Mouse (Mus musculus) skeletal muscle tissue, adult 2 months (tissue): ENCODE data around the gene Lrp1.

Source experiments
- DNase-seq: peaks from one replicate; pipeline ENCODE4 v3.0.0-alpha.2; 2012; ENCODE audit warnings: low read depth, low spot score

Gene Lrp1

GRCm38 (mm10) chr10:127616261-127616679 lies 4.7 kb downstream of the Lrp1 start:
- DNase-seq, result no peak

DNA sequence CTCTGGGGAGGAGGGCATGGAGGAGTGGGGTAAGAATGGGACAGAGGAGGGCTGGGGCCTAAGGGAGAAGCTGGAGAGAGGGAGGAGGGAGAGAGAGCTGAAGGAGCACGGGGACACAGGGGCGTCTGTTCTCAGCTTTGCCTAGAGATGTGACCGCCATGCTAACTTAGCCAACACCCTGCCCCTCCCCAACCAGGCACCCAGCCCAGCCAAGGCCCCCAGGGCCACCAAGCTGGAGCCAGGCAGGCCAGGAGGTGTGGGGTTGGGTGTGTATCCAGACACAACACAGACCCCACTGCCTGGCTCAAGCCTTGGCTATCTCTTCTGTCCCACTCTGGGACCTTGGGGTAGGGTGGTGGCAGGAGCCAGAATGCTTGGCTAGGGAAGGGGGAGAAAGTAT lies 5.4 kb downstream of the Lrp1 start:
- DNase-seq, result no peak

DNA sequence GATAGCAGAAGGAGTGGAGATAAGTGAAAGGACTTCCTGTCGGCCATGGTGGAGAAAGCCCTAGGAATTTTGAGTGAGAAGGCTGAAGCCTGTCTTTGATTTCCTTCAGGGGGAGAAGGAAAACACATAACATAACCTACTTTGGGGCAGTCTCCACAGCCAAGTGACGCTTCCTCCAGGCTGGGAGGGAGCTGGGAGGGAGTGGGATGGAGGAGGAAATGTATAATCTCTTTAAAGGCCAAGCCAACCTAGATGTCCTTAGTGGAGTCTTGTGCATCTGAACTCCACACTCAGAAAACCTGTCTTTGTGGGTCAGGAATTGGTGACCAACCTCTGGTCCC lies 5.9 kb downstream of the Lrp1 start:
- DNase-seq, result no peak

DNA sequence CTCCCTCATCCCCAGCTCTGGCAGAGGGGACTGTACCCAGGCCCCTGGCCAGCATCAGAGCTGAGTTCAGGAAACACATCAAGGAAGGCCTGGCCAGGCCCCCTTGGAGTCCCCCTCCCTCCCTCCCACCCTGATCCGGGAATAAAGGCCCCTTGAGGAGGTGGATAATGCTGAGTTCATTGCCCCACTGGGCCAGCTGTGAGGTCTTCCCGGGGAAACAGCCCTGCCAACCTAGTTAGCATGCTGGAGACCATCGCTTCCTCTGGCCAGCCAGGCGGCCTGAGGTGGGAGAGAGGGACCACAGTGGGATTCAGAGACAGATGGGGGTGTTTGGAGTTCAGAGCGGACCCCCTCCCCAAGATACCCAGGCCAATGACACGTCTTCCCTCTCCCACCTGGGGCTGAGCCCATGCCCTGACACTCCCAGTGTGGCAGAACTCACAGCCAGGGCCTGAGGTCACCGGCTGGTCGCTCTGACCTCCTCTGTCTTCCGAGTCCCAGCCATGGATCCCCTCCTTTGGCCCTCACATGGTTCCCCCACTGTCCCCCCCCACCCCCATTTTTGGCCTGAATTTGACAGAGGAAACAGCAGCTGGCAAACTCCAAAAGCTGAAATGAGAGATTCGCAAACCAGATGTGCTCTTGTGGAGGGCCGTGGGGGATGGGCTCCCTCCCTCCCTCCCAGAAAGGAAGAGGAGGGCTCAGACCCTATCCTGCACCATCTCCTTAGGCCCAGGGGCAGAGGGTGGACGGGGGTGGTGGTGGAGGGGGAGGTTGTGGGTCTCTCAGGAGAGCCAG lies 6.5 kb downstream of the Lrp1 start:
- DNase-seq, result no peak

DNA sequence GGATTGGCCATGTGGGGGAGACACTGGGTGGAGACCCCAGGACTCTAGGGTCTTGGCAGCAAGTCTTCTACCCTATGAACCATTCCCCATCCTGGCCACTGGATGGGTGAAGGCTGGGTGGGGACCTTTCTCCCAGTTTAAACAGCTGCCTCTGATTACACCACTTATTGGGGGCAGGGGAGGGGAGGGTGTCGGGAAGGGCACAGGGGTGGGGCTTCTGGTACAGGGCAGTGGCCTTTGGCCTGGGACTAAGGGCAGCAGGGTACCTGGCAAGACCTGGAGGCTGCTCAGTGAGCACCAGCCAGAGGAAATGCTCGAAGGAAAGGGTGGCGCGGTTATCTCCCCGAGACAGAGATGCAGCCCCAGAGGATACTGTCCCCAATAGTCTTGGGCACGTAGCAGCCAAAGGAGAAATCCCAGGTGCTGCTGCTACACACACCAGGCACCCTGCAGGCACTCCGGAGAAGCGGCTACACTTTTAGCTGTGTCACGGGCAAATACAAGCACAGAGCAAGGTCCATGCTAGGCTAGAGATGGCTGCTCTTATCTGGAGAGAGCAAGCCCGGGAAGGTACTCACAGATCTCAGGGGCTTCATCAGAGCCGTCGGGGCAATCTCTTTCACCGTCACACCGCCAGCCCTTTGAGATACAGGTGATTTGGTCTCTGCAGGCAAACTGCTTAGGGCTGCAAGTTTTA lies 8.7 kb downstream of the Lrp1 start:
- DNase-seq, result no peak

DNA sequence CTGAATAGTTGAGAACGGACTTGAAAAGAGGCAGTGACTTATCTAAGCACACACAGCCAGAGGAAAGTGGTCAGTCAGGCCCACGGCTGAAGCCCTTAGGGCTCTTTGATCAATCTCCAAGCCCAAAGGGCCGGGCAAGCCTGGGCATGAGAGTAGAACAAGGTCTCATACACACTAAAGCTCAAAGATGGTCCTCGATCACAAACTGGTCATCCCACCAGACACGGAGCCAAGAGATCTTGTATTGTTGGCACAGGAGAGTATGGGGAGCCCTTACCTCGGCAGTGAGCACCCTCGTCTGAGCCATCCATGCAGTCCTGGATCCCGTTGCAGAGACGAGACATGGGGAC lies 10.9 kb downstream of the Lrp1 start:
- DNase-seq, result no peak

- no peak for DNase-seq
Measured at GRCm38 (mm10) chr10:127609415-127610065, 11.4 kb downstream of the Lrp1 start.

DNA sequence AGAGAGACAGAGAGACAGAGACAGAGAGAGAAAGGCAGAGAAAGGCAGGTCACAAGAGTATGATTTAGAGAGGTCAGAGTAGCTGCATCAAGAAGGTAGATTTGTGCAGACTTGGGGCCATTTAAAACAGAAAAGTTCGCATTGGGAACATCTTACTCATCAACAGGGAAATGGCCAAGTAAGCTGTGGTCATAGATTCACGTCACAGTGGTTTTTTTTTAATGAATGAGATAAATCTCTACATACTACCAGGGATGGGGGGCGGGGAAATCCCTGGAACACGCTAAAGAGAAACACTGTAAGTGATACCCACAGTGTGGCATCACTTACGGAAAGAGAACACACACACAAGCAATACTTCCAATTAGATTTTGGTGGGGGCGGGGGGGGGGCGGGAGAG lies 13.9 kb downstream of the Lrp1 start:
- no peak for DNase-seq

- no peak for DNase-seq
Measured at GRCm38 (mm10) chr10:127605756-127606155, 15.2 kb downstream of the Lrp1 start.

DNA sequence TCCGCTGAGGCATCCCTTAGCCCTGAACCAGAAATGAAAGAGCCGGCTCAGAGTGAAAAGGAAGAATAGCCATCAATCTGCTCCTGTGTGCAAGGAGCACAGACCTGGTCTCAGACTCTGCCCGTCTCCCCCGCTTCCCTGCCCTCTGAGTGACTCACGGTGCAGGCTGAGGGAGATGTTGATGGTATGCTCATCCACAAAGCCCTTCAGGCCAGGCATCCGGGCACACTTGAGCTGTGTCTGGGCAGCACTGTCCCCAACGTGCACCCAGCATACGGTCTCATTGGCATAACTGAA lies 15.7 kb downstream of the Lrp1 start:
- no peak for DNase-seq

DNA sequence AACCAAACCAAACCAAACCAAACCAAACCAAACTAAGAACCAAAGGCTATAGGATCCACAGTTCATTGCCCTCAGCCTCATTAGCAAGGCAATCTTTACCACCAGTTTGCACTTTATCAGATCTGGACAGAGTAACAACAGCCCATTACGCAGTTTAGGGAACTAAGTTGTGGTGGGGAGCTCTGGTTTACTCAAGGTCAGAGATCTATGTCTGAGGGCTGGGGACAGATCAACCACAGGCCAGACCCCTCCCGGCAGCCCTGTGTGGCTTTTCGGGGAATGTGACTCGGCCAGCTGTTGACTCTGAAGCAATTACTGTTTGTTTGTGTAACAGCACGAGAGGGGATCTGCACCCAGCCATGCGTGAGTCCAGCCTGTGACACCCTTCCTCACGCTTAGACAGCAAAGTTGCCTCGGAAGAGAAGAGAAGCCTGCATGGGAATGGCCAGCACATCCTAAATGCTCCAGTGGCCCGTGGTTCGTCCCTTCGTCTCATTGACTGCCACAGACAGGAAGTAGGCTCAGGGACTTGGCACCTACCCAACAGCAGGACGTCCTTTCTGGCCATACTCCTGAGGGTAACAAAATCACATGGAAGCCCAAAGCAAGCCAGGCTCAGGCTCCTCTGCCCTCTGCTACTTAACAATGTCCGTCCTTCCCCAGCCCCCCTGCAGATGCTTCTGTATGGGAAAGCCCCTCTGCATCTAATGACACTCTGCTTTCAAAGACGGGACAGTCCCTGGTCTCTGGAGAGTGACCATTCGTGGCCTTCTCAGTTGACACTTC lies 16.3 kb downstream of the Lrp1 start:
- peak; percentile 71 for DNase-seq

- DNase-seq, result no peak
Measured at GRCm38 (mm10) chr10:127603437-127604371, 17.2 kb downstream of the Lrp1 start.

GRCm38 (mm10) chr10:127602194-127602593 lies 18.8 kb downstream of the Lrp1 start:
- no peak for DNase-seq

DNA sequence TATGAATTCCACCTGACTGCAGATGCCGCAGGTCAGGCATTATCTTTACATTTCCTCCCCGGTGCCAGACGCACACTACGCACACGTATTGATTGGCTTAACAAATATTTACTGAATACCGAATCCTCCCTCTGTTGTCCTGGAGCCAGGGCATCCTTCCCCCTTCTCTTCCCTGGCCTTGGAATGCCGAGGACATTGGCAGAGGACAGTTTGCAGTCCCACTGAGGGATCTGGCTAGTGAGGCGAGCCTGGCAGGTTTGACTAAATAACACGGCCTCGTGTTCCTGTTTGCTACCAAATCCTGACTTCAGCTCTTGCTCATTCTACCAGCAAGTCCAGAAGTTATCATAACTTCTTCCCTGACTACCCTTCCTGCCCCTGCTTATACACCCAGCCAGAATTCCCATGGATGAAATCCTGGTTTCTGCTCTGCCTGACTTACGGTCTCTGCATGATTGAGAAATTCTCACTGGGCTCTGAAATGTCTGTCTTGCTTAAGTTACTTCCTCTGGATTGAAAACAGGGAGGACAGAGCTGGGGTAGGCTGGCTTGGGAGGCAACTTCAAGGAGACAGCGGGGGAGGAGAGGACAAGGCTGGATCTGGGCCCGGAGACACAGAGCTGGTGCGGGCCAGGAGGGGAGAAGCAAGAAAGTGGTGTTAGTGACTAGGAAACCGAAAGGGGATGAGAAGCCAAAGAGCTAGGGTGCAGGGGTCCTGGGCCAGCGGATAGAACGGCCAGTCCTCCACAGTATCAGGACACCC lies 21.0 kb downstream of the Lrp1 start:
- peak; percentile 88 for DNase-seq

DNA sequence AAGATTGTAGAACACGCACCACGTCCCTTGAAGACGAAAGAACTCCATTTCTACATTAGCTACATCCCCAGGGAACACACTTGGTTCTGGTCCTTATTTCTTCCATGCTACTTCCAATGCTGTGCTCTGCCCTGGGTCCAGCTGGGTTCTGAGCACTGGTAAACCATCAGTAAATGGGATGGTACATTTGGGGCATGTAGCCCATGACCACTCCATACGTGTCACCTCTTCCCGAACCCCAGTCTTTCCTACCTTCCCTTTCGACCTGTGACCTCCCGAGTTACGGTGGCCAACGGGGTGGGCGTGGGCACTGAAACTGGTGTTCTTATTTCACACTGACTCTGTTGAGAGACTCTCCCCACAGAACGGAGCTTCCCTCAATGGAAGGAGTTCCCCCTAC lies 21.7 kb downstream of the Lrp1 start:
- DNase-seq, result no peak

DNA sequence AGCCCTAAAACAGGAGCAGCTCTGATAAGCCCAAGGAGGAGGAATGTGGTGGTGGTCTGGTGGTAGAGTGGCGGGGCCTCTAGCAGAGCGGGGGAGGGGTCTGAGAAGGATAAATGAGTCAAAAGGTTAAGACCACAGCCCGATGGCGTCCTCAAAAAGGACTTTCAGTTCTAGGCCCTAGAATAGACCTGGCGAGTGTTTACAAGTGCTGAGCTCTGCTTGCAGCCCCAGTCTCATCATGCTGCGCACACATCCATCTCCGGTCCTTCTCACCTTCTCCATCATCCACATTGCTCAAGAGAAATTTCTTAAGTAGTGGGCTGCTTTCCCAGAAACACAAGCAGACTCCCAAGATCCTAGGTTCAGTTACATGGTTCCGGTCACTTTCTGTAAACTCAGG lies 22.3 kb downstream of the Lrp1 start:
- DNase-seq, result no peak

DNA sequence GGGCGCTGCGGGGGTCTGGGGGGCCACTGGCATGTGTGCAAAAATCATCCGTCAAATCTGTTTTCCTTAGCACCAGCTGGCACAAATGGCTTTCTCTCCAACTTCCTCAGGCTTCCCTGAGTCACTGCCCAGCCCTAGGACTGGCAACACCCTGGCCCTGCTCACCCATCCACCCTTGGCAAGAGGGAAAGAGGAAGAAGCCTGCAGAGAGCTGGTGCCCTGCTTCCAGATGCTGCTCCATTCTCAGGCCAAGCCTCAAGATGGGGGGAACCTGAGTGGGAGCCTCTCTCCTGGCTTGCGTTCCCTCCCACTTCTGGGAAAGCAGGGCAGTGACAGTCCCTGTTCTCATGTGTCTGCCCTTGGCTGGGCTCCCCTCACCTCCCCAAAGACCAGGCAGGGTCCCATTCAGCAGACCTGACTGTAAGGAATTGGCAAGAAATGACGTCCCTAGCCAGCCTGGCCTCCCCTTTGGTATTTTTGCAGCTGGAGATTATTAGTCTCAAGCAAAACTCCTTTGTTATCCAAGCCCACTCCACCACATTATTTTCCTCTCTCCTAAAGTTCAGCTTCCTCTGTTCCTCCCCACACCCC lies 23.5 kb downstream of the Lrp1 start:
- DNase-seq, result no peak

DNA sequence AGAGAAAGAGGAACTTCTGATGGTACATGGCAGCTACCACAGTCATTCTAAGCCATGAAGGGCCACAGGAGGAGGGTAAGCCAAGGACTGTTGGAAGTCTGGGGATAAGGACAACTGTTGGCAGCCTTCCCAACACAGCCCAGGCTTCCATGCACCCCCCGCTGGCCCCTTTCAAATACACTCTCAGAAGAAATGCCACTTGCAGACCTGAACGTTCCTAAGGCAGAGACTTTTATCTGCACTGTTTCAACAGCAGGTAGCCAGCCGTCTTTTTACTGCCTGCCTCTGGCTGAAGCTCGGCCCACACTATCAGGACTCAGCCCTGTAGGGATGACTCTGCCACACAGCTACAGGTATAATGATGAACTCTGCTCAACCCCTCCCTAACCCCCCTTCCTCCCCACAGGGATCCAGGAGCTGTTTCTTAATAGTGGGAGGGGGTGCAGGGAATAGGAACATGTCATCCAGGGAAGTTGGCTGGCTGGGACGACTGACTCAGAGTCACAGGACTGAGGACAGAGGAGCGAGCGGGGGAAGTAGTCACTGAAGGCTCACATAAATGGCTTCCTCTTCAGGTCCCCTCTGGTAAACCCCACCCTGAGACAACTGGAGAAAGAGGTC lies 24.5 kb downstream of the Lrp1 start:
- peak; percentile 67 for DNase-seq

DNA sequence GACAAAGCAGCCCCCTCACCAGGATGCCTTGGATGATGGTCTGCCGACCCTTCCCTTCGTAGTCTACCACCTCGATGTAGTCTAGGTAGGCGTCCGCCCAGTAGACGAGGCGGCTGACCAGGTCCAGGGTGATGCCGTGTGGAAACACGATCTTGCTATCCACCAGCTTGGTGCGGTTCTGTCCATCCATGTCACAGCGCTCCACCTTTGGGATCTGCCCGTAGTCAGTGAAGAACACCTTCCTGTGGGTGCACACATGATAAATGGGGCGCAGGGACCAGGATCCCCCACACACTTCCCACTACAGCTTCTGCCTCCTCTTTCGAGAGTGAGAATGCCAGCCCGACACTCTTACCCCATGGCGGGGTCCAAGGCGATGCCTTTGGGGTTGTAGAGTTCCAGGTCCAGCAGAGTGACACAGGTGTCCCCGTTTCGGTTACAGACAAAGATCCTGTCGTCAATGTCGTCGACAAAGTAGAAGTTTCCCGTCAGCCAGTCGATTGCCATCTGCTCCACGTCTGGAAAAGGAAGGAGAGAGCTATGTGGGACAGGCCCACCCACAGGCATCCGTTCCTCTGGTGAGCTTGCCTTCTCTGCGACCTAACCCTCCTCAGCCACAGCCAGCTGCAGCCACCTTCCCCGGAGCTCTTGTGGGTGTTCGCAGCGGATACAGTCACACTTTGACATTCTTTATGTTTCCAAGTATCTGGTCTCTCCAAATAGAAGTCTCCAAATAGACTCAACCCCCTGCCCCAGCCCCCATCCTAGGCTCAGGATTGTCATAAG lies 25.8 kb downstream of the Lrp1 start:
- DNase-seq, result no peak
